Mouse (Mus musculus) heart, postnatal 36 days (tissue): ENCODE data around the gene Gnaz. TPM values are rescaled to one million over a fixed set of nuclear protein-coding genes. Genes with fewer than 3 reads are reported as not detected.

Source experiments
- DNase-seq, 2 experiments: peaks; one replicate each; pipeline ENCODE4 v3.0.0; 2021 to 2022
- intact Hi-C: fragments of 180-260 bp; cut with DNase I; formaldehyde crosslinking; loops from one replicate; pipeline ENCODE4 v1.15.1; 2025
- total RNA-seq, 2 experiments: library from RNA; stranded (reverse); gene quantifications; 2 replicates each; pipeline ENCODE4 v1.2.3; 2021

The Gnaz gene
- total RNA-seq, 2 experiments from 2014 or later, result 0.43 to 0.58 TPM

DNA sequence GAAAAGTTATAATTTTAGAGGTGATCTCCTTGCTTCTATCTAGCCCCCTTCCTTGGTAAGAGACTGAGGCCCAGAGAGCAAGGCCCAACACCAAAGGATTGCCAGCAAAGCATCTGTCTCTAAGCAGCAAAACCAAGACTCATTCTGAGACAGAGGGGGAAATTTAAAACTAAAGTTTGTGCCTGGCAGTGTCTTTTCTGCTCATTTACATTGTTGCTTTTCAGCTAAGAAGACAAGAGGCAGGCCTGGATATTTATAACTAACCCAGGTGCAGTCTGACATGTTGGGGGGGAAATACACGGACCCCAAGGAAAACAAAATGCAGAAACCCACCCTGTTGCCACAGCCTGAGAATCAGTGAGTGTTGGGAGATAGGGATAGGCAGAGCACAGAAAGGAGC is 2.6 kb upstream of the Gnaz start:
- intact Hi-C loops, result no loop called here
- DNase-seq, result no peak

DNA sequence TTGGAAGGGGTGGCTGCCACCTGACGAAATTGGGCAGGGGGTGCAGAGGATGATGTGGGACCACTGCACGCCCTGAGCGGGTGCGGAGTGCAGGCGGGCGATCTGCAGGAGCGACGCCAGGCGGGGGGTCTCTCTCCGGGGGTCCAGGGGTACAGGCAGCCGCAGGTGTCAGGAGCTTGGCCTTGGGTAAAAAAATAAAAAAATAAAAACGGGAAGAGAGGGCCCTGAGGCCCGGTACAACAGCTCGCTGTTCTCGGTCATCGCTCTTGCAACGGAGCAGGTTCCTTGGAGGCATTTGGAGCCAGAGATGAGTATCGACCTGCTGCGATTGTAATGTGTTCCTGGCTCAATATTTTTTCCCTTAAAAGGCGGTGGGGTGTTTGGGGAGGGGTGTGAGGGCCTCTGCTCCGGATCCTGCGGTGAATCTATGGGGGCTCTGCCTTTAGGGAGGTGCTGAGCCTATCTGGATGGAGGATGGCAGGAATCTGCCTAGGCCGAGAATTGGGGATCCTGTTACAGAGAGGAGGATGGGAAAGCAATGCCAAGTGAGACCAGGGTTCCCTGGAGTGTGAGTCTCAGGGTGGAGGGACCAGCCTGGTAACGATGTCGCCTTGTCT is 782 bp downstream of the Gnaz start:
- intact Hi-C loops, result no loop called here
- DNase-seq, result no peak

DNA sequence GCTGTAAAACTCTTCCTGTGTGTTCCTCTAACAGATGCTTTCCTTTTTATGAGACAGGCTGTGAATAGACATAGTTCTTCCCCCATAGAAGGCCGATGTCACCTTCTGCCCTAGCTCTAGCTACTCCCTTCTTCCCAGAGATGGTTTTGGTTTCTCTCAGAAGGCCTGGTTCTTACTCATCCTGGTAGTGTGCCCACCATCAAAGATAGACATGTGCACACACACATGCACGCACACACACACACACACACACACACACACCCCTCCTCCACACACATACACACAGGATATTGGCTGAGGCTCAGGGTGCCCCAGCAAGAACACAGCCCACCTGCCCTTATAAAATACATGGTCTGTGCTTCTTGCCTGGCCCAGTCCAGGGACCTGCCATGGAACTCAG is 2.3 kb downstream of the Gnaz start:
- DNase-seq, result no peak
- intact Hi-C loops, result no loop called here

DNA sequence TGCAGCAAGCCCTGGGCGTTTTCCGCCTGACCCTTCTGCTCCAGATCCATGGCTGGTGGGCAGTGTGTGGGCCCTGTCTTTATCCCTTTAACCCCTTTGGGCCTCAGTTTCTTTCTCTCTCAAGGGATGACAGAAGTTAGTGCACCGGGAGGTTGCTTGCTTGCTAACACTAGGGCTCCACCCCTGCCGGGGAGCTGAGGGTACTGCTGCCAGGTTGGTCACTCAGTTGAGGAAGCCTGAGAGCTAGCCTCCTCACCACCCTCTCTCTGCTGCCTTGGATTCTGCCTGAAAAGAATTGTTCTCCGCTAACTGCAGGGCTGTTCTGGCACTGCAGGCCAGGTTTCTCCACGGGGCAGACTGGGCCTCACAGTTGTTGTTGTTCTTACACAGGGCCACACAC is 6.0 kb downstream of the Gnaz start:
- DNase-seq, result no peak
- intact Hi-C loops, result no loop called here

DNA sequence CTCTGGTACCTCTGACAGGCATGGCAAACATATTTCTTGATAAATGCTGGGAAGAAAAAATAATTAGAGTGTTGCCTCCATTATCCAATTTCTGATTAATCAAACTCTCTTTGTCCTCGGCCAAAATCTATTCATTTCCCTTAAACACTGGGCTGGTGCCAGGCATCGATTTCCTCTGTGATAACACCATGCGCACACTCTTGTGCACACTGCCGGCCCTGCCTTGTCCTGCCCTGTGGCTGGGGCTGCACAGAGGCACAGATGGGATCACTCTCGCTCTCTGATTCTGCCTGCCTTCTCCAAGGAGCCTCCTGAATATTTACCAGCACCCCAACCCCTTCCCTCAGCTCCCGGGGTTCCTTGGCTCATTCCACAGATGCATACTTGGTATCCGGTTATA is 8.6 kb downstream of the Gnaz start:
- intact Hi-C loops, result no loop called here
- no peak for DNase-seq

DNA sequence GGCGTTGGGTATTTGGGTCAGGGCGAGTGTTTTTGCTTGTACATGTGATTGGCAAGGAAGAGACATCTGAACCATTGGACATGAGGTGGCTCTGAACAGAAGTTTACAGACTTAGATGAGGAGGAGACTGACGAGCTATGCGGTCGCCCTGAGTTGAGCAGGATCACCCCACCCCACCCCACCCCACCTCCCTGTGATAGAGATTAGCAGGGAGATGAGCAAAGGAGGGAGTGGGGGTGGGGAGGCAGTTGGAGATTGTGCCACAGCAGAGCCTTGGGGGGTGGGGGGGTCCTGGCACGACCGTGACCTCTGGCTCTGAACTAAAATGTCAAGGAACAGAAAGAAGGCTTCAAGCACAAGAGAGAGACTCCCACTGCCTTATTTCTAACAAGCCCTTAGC is 9.5 kb downstream of the Gnaz start:
- no peak for DNase-seq
- intact Hi-C loops, result no loop called here

DNA sequence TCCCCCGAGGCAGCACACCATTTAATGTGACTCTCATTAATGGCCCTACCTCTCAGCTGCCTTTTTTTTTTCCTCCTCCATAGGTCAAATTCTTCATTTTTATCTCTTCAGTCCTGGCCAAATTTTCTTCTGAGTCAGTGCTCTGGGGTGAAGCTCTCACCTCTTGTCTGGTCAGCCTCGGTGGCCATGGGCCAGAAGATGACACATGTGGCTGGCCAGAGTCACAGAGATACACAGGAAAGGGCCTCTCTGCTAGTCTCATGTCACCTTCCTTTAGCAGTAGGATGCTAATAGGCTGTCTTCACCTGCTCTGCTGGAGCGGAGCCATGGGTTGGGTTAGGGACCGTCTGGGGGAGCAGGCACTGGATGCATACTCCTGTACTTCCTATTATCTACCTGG is 11.1 kb downstream of the Gnaz start:
- intact Hi-C loops, result no loop called here

DNA sequence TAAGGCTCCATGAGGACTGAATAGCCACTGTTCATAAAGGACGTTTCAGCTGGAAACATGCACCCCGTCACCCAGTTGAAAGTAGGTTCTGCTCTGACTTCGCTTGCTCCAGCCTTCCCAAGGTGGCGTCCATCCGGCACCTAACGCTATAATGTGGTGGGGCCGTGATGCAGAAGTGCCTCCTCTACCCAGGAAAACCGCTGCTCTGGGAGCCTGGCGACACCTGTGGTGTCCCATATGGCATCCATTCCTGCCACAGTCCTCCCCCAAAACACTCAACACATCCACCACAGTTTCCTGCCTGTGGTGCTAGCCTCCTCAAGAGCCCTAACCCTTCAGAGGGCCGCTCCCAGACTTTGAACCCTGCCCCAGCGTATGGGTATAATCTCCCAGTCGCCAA is 14.2 kb downstream of the Gnaz start:
- DNase-seq, result no peak
- intact Hi-C loops, result no loop called here

More for the DNA sequence above, 11.1 kb downstream of the Gnaz start:
- DNase-seq, result no peak

DNA sequence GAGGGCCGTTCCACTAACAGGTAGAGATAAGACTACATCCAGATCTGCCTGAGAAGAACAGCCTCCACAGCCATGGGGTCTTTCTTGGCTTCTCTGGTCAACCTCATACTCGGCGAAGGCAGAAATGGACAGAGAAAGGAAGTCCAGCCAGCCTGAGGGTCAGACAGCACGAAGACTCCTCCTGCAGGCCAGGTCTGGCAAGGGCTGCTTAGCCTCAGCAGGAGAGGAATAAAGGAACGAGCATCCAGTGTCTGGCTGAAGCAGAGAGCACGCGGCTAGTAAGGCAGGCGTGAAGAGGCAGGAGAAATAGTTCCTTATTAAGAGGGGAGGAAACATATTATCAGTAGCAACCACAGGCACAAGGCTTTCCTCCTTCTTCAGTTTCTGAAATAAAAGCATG is 16.2 kb downstream of the Gnaz start:
- no peak for DNase-seq
- intact Hi-C loops, result no loop called here

DNA sequence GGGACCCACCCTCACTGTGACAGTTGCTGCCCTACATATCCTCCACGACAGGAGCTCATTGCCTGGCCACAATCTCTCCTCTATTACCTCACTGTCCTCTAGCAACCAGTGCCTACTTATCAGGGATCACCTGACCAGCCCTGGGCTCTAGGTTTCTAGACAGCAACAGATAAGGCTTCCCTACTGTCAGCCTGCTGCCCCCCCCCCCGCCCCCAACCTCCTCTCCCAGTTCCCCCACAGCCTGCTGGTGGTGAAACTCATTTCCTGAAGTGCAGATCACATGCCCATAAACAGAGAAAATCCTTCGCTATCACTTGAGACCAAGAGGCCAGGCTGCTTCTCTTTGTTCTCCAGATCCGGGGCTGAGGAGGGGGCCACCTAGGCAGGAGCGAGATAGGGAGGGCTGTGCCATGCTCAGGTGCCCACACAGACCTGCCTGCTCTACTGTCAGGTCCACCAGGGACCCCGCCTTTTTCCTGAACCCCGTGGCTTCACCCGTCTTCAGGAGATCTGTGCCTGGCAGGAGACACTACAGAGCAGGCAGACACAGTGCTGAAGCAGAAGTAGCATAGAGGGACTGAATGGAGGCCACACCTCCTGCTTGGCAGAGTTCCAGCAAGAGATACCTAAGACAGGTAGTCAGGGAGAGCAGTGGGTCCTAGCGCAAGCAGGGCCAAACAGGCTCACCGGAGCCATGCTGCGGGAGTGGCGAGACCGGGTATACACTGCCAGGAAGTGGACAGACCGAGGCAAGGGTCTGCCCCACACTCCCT is 20.9 kb downstream of the Gnaz start:
- no peak for DNase-seq
- intact Hi-C loops, result no loop called here

DNA sequence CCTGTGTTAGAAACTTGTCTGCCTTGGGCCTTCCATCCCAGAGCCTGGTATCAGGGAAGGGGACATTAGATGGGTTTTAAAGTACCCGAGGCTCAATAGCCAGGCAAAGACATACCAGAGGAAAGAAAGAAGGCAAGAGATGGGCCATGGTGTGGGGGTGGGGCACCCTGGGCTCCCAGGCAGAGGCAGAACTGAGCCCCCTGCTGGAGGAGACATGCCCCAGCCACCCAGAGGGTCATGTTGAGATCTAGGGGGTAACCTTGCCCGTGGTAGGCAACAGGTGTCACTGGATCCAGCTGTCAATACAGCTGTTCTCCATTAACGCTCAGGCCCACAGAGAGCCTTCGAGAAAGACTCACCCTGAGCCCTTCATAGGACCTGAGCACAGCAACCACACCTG is 22.8 kb downstream of the Gnaz start:
- intact Hi-C loops, result no loop called here
- DNase-seq, result no peak

DNA sequence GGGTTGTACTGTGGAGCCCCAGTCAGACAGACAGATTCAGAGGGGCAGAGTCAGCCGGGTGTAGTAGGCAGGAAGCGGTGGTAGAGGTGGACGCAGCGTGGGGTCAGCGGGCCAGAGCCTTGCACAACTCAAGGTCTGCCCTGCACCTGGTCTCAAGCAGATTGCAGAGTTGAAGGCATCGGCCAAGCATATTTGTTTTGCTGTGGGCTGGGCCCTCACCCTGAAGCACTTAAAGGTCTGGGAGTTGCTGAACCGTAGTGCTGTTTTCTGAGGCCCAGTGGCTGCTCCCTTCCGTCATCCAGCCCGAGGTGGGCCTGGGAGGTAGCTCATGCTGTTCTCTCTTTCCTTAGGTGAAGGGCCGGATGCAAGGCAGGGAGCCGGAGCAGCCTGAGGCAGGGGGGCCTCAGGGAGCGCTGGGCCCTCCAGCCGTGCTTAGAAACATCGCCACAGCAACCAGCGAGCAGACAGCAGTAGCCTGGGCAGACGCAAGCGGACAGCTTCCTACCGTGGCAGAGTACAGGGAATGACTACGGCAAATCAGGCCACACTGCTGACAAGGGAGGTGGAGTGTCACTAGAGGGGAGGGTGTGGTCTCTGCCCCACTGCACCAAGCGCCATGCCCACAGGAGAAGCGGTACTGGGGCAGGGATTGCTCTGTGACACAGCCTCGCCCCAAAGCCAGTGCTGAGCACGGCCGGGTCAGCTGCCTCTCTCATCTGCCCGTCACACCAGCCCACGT is 23.8 kb downstream of the Gnaz start:
- DNase-seq, result no peak
- intact Hi-C loops, result no loop called here

DNA sequence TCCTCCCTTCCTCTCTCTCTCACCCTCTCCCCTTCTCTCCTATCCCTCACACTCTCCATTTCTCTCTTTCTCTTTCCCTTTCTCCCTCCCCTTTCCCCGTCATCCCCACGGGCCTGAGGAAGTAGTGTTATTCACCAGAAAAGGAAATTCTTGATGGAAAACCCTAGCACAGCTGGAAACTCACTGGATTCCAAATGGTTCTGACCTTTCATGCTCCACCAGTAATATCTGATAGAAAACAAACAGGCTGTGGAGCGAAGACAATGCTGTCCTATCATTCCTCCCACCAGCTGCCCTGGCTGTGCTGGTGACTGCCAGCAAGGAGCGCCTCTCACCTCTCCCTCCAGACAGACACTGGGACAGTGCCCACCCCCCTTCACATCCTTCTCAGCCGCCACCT is 27.9 kb downstream of the Gnaz start:
- DNase-seq, result no peak
- intact Hi-C loops, result no loop called here

DNA sequence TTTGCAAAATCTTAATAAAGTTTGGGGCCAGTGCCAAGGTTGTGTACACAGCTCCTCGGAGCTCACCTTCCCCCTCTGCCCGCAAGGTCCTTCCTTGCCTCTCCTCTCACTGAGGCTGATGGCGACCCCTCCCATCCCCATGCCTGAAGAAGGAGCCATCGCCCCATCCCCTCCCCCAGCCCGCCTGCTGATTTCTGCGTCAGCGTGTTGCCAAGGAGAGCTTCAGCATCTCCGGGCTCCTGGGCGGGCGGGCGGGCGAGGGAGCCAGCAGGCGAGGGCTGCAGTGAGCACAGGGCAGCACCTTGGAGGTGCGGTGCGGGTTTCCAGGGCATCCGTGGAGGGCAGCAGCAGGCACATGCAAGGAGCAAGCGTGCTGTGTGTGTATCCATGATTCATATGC is 28.4 kb downstream of the Gnaz start:
- intact Hi-C loops, result no loop called here
- peak; percentile 3 to 5 for DNase-seq

DNA sequence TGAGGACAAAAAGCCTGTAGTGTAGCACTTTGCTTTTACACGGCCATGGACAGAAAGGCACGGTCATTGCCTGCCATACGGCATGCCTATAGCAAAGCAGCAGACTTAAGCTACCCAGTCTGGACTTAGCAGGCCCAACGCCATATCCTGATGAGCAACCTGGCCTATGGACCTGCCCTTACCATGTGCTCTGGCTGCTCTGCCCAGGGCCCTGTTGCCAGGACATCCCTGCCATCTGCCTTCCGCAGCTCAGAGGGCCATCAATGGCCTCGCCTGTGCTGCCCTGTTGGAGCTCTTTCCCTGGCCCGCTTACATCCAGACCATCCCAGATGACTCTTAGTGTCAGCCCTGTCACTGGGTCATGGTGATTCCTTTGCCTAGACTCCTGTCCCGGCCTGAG is 34.4 kb downstream of the Gnaz start:
- DNase-seq, result no peak
- intact Hi-C loops, result no loop called here

DNA sequence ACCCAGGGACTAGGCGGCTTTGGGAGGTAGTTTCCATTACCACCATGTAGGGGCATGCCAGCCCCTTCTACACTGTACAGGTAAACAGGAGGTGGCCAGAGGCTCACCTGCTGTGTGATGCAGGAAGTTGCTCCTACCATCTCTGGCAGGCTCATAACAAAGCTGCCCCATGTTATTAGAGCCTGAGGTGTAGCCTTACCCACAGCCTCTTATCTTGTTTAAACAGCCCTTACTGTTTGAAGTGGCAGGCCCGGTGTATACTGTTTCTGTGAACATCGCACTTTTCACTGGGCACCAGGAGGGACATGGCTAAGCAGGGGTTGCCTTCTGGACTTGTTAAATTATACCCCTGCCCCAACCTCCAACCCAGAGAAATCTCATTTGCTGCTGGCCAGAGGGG is 37.1 kb downstream of the Gnaz start:
- intact Hi-C loops, result no loop called here
- DNase-seq, result no peak

DNA sequence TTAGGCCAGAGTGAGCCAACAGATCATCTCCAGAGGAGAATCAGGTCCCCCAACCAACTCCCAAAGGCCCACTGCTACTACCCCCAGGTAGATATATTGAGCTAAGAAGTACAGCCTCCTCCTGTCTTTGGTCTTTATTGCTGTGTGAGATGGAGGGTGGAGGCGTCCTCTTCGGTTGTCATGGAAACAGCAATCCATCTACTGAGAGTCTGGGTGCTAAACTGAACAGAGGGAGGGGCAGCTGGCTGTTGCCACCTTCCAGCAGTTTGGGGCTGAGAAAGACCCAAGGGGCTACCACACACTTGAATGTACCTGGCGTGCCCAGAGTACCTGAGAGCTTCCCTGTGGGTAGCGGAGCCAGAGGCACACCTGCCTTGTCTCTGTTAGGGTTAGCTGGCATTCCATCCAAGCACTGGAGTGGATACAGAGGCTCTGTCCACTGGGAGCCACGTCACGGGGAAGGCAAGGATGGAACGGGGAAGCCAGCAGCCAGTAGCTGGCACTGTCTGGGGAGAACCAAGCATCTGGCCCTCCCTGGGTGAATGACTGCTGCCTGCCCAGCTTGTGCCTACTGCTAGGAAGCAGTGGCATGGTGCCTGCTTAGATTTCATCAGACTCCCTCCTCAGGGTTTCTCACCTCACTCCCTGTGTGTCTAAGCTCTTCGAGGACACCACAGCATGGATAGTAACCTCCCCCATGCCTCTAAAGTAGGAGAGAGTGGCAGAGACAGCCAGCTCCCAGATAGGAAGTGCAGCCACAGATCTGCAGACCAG is 40.1 kb downstream of the Gnaz start:
- intact Hi-C loops, result no loop called here
- no peak for DNase-seq

DNA sequence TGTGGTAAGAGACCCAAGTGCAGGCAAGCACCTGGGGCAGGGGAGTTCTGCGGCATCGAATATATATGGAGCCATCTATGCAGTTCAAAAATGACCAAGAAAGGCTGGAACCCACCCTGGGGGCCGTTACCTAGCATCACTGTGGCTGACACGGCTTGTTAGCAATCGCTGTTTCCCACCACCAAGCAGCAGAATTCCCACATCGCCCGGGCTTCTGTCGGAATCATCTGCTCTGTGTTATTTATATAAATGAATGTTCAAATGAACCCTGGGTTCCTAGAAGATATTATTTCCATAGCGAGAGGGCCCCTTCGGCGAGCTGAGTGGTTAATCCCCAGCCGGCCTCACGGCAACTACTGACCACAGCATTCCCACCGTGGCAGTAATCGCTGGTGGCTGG is 43.7 kb downstream of the Gnaz start:
- DNase-seq, result no peak
- intact Hi-C loops, result no loop called here

DNA sequence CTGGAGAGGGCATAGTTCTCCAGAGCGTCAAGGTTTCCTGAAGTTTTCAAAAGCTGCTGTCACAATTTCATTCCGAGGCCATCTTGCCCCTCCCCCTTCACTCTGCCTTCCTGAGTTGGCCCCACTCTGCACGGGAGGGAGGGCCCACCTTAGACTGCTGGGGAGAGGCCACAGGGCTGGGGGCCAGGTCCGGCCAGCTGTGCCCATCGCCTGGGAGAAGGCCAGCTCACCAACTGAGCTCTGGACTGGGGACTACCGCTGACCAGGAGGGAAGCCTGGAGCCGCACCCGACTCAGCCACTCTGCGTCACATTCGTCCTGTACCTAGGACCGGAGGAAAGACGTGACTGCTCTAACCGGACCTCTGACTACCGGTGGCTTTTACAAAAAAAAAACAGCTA is 48.5 kb downstream of the Gnaz start:
- DNase-seq, result no peak
- intact Hi-C loops, result no loop called here

DNA sequence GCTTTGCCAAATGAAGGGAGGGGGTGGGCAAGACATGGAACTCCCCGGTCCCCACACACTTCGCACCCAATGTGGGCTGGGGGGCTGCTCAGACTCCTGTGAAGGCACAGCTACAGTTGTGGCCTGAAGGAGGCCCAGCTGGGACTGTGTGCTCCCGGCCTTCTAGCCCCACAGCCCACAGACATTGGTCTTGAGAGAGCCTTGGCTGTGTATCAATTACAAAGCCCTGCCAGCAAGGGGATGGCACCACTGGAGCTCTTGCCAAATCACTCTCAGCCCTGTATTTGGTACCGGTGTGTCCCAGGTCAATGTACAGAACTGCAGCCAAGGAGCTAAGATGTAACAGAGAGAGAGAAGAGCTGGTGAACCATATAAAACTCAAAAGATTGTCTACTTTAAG is 49.5 kb downstream of the Gnaz start:
- DNase-seq, result no peak
- intact Hi-C loops, result no loop called here

DNA sequence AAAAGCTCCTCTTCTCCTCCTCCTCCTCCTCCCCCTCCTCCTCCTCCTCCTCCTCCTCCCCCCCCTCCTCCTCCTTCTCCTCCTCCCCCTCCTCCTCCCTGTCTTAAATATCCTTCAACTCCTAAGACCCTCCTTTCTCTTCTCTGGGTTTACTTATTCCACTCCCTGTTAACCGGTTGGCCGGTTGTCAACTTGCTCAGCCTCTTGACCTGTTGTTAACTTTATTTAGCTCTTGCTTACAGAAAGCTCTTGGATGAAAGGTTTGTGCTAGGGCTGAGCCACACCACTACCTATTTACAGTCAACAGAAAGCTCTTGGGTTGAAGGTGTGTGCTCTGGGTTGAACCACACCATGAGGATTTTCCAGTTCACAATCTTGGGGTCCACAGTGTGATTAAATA is 53.3 kb downstream of the Gnaz start:
- DNase-seq, result no peak
- intact Hi-C loops, result no loop called here
